Mouse (Mus musculus) limb, embryonic 12.5 days (tissue): ENCODE data around the gene Tmem51. TPM values are rescaled to one million over a fixed set of nuclear protein-coding genes. Genes with fewer than 3 reads are reported as not detected.
"Not testable (repeated sequence)": the region's sequence is repeated elsewhere in the genome, so short reads cannot be mapped to it uniquely, and the experiment has no call there.

Experiments
- ATAC-seq: fragments of 200-750 bp; cut with Nextera tagmentation; 2 replicates; pipeline ENCODE4 v1.8.0; 2017; ENCODE audit warnings: low read depth, moderate TSS enrichment; ENCODE audit not compliant: insufficient number of reproducible peaks, insufficient read depth, low FRiP score, low TSS enrichment
- H3K27ac ChIP-seq: fragments of 300-500 bp; sonication (generic); 2 replicates; pipeline ENCODE4 v1.5.1; 2016; ENCODE audit warnings: mild to moderate bottlenecking, moderate library complexity
- H3K27me3 ChIP-seq: fragments of 300-500 bp; sonication (generic); 2 replicates; pipeline ENCODE4 v1.6.1; 2016; ENCODE audit warnings: mild to moderate bottlenecking, moderate library complexity
- H3K36me3 ChIP-seq: fragments of 300-500 bp; sonication (generic); 2 replicates; pipeline ENCODE4 v1.6.1; 2016; ENCODE audit warnings: mild to moderate bottlenecking, moderate library complexity
- H3K4me1 ChIP-seq: fragments of 300-500 bp; sonication (generic); replicated peaks from 2 replicates; pipeline ENCODE4 v1.6.1; 2016
- H3K4me2 ChIP-seq: fragments of 300-500 bp; sonication (generic); 2 replicates; pipeline ENCODE4 v1.6.1; 2016; ENCODE audit warnings: mild to moderate bottlenecking, moderate library complexity
- H3K4me3 ChIP-seq: fragments of 300-500 bp; sonication (generic); replicated peaks from 2 replicates; pipeline ENCODE4 v1.5.1; 2016; ENCODE audit warnings: mild to moderate bottlenecking
- H3K9ac ChIP-seq: fragments of 300-500 bp; sonication (generic); replicated peaks from 2 replicates; pipeline ENCODE4 v1.6.1; 2016; ENCODE audit warnings: mild to moderate bottlenecking, moderate library complexity
- H3K9me3 ChIP-seq: fragments of 300-500 bp; sonication (generic); 2 replicates; pipeline ENCODE4 v1.6.1; 2016; ENCODE audit warnings: mild to moderate bottlenecking, moderate library complexity
- WGBS: fragments of 180-500 bp; shearing (Covaris S2); methylation state at CpG from one replicate; pipeline ENCODE4 v1.1.7; 2016; 5-methylcytosine and 5-hydroxymethylcytosine counted together
- polyA plus RNA-seq: library from polyadenylated mRNA; unstranded; fragments of >200 nt; fragmentation: Nextera tagmentation; extraction: Ambion mirVana; gene quantifications from 2 replicates; pipeline ENCODE4 v1.2.1, GENCODE M21; 2016

Tmem51 gene
- polyA plus RNA-seq, 1 experiment from 2014 or later: 17.1 TPM

DNA sequence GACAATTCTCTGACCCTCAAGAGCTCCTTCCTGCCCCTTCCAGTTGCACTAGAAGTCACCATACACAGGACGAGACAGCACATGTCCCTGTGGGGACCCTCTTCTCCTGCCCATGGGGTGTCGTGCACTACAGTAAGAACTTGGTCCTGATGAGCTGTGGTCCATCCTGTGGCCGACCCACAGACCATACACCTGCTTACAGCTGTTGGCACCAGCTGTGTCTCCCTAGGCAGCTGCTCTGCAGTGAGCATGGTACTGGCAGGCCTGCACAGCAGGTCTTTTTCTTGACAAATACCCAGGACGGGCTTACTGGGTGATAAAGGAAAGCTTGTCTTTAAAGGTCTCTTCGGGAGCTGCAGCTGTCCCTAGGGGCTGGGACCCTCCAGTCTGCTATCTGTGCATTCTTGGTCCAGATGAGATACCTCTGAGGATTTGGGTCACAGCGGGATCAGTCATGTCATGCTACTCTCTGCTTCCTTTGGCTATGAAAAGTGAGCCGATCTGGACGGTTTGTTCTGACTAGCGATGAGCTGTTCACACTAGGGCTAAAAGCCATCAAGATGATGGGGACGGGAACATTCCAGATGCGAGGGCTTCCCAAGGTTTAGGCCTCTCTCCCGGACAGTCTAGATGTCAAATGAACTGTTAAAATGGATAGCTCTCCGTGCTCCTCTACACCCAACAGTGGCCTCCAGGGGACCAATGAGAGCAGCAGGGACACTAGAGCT is 24.8 kb downstream of the Tmem51 start:
- Histone ChIP-seq H3K4me3 (no peak overlapping the region), H3K27ac (no peak overlapping the region), H3K4me2 (no peak overlapping the region), H3K4me1 (peaks cover 36% of the 10 kb centered on the region), H3K9ac (no peak overlapping the region), H3K9me3 (no peaks in the 10 kb centered on the region), H3K36me3 (no peaks in the 10 kb centered on the region), H3K27me3 (no peaks in the 10 kb centered on the region; the same call in 1 of the 2 replicates)
- no peak for ATAC-seq
- 77% methylated on average over 13 of the region's 13 CpGs for whole genome bisulfite sequencing

GRCm38 (mm10) chr4:142057529-142058216 is 26.4 kb downstream of the Tmem51 start:
- H3K4me2 ChIP-seq: no peak overlapping the region
- WGBS: 83% methylated on average over 22 of the region's 22 CpGs
- no peaks in the 10 kb centered on the region for H3K36me3 ChIP-seq
- no peak overlapping the region for H3K27ac ChIP-seq
- no peak for ATAC-seq
- H3K27me3 ChIP-seq: no peaks in the 10 kb centered on the region
- H3K4me1 ChIP-seq: peaks cover 42% of the 10 kb centered on the region
- H3K9me3 ChIP-seq: no peaks in the 10 kb centered on the region
- no peak overlapping the region for H3K4me3 ChIP-seq
- H3K9ac ChIP-seq: no peak overlapping the region

GRCm38 (mm10) chr4:142055600-142055999 is 28.5 kb downstream of the Tmem51 start:
- Histone ChIP-seq H3K9ac (no peak overlapping the region), H3K9me3 (no peaks in the 10 kb centered on the region), H3K27ac (no peak overlapping the region), H3K4me3 (no peak overlapping the region), H3K4me2 (no peak overlapping the region), H3K4me1 (peaks cover 37% of the 10 kb centered on the region), H3K27me3 (0 out of 2 replicates have a peak, but pooled peaks cover 3% of the 10 kb centered on the region), H3K36me3 (no peaks in the 10 kb centered on the region)
- WGBS: 81% methylated on average over 8 of the region's 8 CpGs
- no peak for ATAC-seq

- no peak overlapping the region for H3K4me2 ChIP-seq
- 90% methylated on average over 11 of the region's 11 CpGs for WGBS
- peaks cover 3% of the 10 kb centered on the region; the same call in 1 of the 2 replicates for H3K27me3 ChIP-seq
- H3K4me3 ChIP-seq: no peak overlapping the region
- no peak for ATAC-seq
- peaks cover 33% of the 10 kb centered on the region for H3K4me1 ChIP-seq
- H3K36me3 ChIP-seq: no peaks in the 10 kb centered on the region
- no peaks in the 10 kb centered on the region for H3K9me3 ChIP-seq
- no peak overlapping the region for H3K9ac ChIP-seq
- no peak overlapping the region for H3K27ac ChIP-seq
Observed at GRCm38 (mm10) chr4:142054580-142054979, 29.5 kb downstream of the Tmem51 start.

DNA sequence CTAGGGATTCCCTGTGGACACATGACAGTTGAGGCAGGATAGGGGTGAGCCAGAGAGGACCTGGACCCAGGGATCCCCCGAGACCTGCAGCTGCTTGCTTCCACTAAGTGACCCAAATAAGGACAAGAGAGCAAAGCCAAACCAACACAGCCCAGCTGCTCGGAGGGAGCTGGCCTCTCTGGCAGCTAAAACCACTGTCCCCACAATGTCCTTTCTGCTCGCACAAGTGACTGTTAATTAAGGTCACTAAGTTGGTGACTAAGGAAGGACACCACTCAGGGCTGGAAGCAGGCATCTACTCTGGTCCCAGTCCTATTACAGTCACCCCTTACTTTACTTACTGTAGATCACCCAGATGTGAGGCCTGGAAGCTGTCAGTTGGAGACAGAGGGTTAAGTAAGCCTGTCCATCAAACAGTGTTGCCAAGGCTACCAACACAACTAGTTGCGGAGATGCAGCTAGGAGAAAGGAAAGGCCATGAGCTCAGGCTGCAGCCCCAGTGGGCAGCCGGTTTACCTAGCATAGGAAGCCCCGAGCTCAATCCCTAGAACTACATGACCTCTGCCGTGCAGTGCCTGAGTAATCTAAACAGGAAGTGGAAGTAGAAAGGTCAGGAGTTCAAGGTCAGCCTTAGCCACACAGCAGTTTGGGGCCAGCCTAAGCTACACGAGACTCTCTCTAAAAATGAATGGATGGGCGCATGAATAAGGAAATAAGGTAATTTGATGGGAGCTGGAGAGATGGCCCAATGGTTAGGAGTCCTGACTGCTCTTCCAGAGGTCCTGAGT is 30.2 kb downstream of the Tmem51 start:
- Histone ChIP-seq H3K27me3 (peaks cover 3% of the 10 kb centered on the region; the same call in 1 of the 2 replicates), H3K4me2 (no peak overlapping the region), H3K9ac (no peak overlapping the region), H3K36me3 (no peaks in the 10 kb centered on the region), H3K27ac (no peak overlapping the region), H3K4me3 (no peak overlapping the region), H3K9me3 (no peaks in the 10 kb centered on the region), H3K4me1 (peaks cover 34% of the 10 kb centered on the region)
- WGBS: 52% methylated on average over 9 of the region's 9 CpGs
- no peak for ATAC-seq

DNA sequence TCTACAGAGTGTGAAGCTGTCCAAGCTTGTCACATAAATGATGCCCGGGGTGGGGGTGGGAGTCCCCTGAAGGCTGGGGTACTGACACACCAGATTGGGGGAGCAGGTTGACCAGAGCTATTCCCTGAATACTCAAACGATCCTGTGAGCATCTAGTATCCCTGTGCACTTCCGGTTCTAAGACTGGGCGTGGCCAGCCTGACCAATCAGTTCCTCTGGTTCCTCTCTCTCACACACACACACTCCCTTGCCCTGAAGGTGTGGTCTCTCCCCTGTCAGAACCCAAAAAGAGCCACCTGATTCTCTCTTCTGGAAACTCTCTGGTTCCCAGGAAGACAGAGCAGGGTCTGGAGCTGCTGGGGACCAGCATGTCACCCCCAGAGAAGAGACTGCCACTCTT is 30.8 kb downstream of the Tmem51 start:
- ATAC-seq: no peak; the same call in 1 of the 2 replicates
- Histone ChIP-seq H3K4me2 (no peak overlapping the region), H3K36me3 (no peaks in the 10 kb centered on the region), H3K27me3 (peaks cover 3% of the 10 kb centered on the region; the same call in 1 of the 2 replicates), H3K9ac (no peak overlapping the region), H3K27ac (no peak overlapping the region), H3K4me3 (no peak overlapping the region), H3K9me3 (no peaks in the 10 kb centered on the region), H3K4me1 (peaks cover 34% of the 10 kb centered on the region)
- 63% methylated on average over 4 of the region's 4 CpGs for WGBS

DNA sequence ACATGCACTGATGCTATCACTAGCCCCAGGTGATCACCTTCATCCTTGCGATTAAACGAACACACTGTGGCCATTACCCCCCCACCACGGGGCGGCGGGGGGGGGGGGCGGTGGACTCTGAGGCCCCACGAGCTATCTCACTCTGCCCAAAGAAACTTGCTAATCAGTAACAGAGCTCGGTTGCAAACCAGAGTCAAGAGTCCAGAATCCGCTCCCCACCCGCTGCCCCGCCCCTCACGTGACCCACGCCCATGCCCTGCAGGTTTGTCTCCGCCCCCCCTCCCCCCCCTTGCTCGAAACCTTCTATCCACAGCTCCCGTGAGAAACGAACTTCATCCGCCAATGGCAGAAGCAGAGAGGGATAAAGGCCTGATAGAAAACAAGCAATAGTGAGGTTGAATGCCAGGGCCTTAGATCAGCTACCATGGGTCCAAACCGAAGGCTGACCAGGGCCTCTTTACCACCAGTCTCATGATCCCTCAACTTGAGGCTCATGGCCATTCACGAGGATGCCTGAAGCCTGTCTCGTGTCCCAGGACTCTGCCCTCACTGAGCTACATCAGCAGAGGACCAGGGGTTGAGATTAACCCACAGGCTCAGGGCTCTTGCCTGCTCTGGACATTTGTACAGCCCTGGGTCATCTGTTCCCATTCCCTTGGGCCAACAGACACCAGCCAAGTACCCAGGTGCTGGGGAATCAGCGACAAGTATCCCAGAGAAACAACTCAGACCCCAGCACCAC is 31.5 kb downstream of the Tmem51 start:
- no peak overlapping the region for H3K4me3 ChIP-seq
- H3K36me3 ChIP-seq: no peaks in the 10 kb centered on the region
- ATAC-seq: no peak; the same call in 1 of the 2 replicates
- H3K27ac ChIP-seq: no peak overlapping the region
- 40% methylated on average over 22 of the region's 22 CpGs for WGBS
- H3K4me2 ChIP-seq: peak overlapping the region; percentile 47
- peaks cover 3% of the 10 kb centered on the region; the same call in 1 of the 2 replicates for H3K27me3 ChIP-seq
- peaks cover 30% of the 10 kb centered on the region for H3K4me1 ChIP-seq
- H3K9me3 ChIP-seq: no peaks in the 10 kb centered on the region
- H3K9ac ChIP-seq: no peak overlapping the region

- H3K4me3 ChIP-seq, H3K27ac ChIP-seq: not testable (repeated sequence)
- WGBS: 81% methylated on average over 6 of the region's 6 CpGs
Observed at GRCm38 (mm10) chr4:142051883-142052282, 32.2 kb downstream of the Tmem51 start.

GRCm38 (mm10) chr4:142049963-142050362 is 34.1 kb downstream of the Tmem51 start:
- ATAC-seq: no peak
- Histone ChIP-seq H3K27me3 (peaks cover 3% of the 10 kb centered on the region; the same call in 1 of the 2 replicates), H3K27ac (no peak overlapping the region), H3K4me3 (no peak overlapping the region), H3K4me2 (no peak overlapping the region), H3K9ac (no peak overlapping the region), H3K9me3 (no peaks in the 10 kb centered on the region), H3K36me3 (no peaks in the 10 kb centered on the region), H3K4me1 (peaks cover 38% of the 10 kb centered on the region)
- 93% methylated on average over 5 of the region's 5 CpGs for WGBS

More at GRCm38 (mm10) chr4:142051883-142052282, 32.2 kb downstream of the Tmem51 start:
- not testable (repeated sequence) for H3K36me3 ChIP-seq, H3K9me3 ChIP-seq, H3K9ac ChIP-seq, ATAC-seq, H3K27me3 ChIP-seq
- H3K4me2 ChIP-seq: peak overlapping the region; percentile 47
- peaks cover 26% of the 10 kb centered on the region for H3K4me1 ChIP-seq

- no peak for ATAC-seq
- Histone ChIP-seq H3K27me3 (peaks cover 3% of the 10 kb centered on the region; the same call in 1 of the 2 replicates), H3K4me3 (no peak overlapping the region), H3K4me2 (no peak overlapping the region), H3K9me3 (no peaks in the 10 kb centered on the region), H3K27ac (no peak overlapping the region), H3K4me1 (peaks cover 48% of the 10 kb centered on the region), H3K36me3 (no peaks in the 10 kb centered on the region), H3K9ac (no peak overlapping the region)
- 75% methylated on average over 8 of the region's 8 CpGs for WGBS
Observed at GRCm38 (mm10) chr4:142048391-142048790, 35.7 kb downstream of the Tmem51 start.
